Mouse (Mus musculus): ENCODE measurements around the gene St7.

GRCm38 (mm10) chr6:17657308-17657707 is 35.4 kb upstream of the St7 start:
- no peak for TF ChIP-seq CTCF (IDR thresholded peaks at IDR 0.05; ENCODE audit: control insufficient read depth, insufficient read depth, insufficient read length)
- TF ChIP-seq USF1 (IDR thresholded peaks at IDR 0.05; ENCODE audit: low read depth): no peak
- no peak for TF ChIP-seq MYOD1 (IDR thresholded peaks at IDR 0.05; ENCODE audit: control insufficient read depth, insufficient read length, low read depth)
